Mouse (Mus musculus): ENCODE data around the gene St3gal2. TPM values are rescaled to one million over a fixed set of nuclear protein-coding genes. Genes with fewer than 3 reads are reported as not detected.
"Not testable (repeated sequence)": the region's sequence is repeated elsewhere in the genome, so short reads cannot be mapped to it uniquely, and the experiment has no call there.

St3gal2 gene
- 189 and 209 TPM in 2 replicates for polyA plus RNA-seq (2012; rRNA removed)

GRCm38 (mm10) chr8:110919341-110920031 lies at the start of gene St3gal2:
St3gal2 (plus strand) TSS chr8:110919922.
- DNase-seq (ENCODE audit: low read depth): no peak

GRCm38 (mm10) chr8:110870501-110870900 lies 49.2 kb upstream of the St3gal2 start:
- DNase-seq (ENCODE audit: low read depth): no peak

GRCm38 (mm10) chr8:110877862-110878261 lies 41.9 kb upstream of the St3gal2 start:
- no peak for DNase-seq (ENCODE audit: low read depth)

GRCm38 (mm10) chr8:110881741-110882310 lies 37.9 kb upstream of the St3gal2 start:
- no peak for DNase-seq (ENCODE audit: low read depth)

GRCm38 (mm10) chr8:110883824-110884223 lies 35.9 kb upstream of the St3gal2 start:
- DNase-seq (ENCODE audit: low read depth): no peak

- DNase-seq (ENCODE audit: low read depth): no peak
Observed at GRCm38 (mm10) chr8:110886634-110887033, 33.1 kb upstream of the St3gal2 start.

GRCm38 (mm10) chr8:110887551-110887950 lies 32.2 kb upstream of the St3gal2 start:
- DNase-seq (ENCODE audit: low read depth): no peak

- DNase-seq (ENCODE audit: low read depth): no peak
Observed at GRCm38 (mm10) chr8:110888441-110888840, 31.3 kb upstream of the St3gal2 start.

GRCm38 (mm10) chr8:110888860-110889259 lies 30.9 kb upstream of the St3gal2 start:
- DNase-seq (ENCODE audit: low read depth): no peak

GRCm38 (mm10) chr8:110889904-110890470 lies 29.7 kb upstream of the St3gal2 start:
- no peak for DNase-seq (ENCODE audit: low read depth)

- no peak for DNase-seq (ENCODE audit: low read depth)
Observed at GRCm38 (mm10) chr8:110892040-110892439, 27.7 kb upstream of the St3gal2 start.

GRCm38 (mm10) chr8:110892913-110893312 lies 26.8 kb upstream of the St3gal2 start:
- DNase-seq (ENCODE audit: low read depth): no peak

- DNase-seq (ENCODE audit: low read depth): no peak
Observed at GRCm38 (mm10) chr8:110894851-110895250, 24.9 kb upstream of the St3gal2 start.

- no peak for DNase-seq (ENCODE audit: low read depth)
Observed at GRCm38 (mm10) chr8:110895254-110895653, 24.5 kb upstream of the St3gal2 start.

- DNase-seq (ENCODE audit: low read depth): no peak
Observed at GRCm38 (mm10) chr8:110895812-110896211, 23.9 kb upstream of the St3gal2 start.

- no peak for DNase-seq (ENCODE audit: low read depth)
Observed at GRCm38 (mm10) chr8:110897495-110897894, 22.2 kb upstream of the St3gal2 start.

- DNase-seq (ENCODE audit: low read depth): peak; percentile 26
Observed at GRCm38 (mm10) chr8:110901056-110901455, 18.7 kb upstream of the St3gal2 start.

- DNase-seq (ENCODE audit: low read depth): no peak
Observed at GRCm38 (mm10) chr8:110901839-110902578, 17.7 kb upstream of the St3gal2 start, which contains the start of gene Fuk. Fuk (minus strand) TSS chr8:110902488.

GRCm38 (mm10) chr8:110902579-110902965 lies 17.1 kb upstream of the St3gal2 start:
- DNase-seq (ENCODE audit: low read depth): no peak

GRCm38 (mm10) chr8:110905404-110905803 lies 14.3 kb upstream of the St3gal2 start:
- DNase-seq (ENCODE audit: low read depth): no peak

GRCm38 (mm10) chr8:110906682-110907081 lies 13.0 kb upstream of the St3gal2 start:
- no peak for DNase-seq (ENCODE audit: low read depth)

GRCm38 (mm10) chr8:110909850-110910249 lies 9.9 kb upstream of the St3gal2 start:
- DNase-seq (ENCODE audit: low read depth): not testable (repeated sequence)
